Mouse (Mus musculus) lung, postnatal 0 days (tissue): ENCODE measurements around the gene Gpr161. TPM values are rescaled to one million over a fixed set of nuclear protein-coding genes. Genes with fewer than 3 reads are reported as not detected.

Experiments used
- ATAC-seq: fragments of 200-750 bp; cut with Nextera tagmentation; 2 replicates; pipeline ENCODE4 v1.8.0; 2017; ENCODE audit warnings: moderate library complexity
- DNase-seq: peaks from one replicate; pipeline ENCODE4 v3.0.0-alpha.2; 2016; ENCODE audit warnings: low spot score
- H3K27ac ChIP-seq: fragments of 300-500 bp; sonication (generic); 2 replicates; pipeline ENCODE4 v1.5.1; 2014; ENCODE audit warnings: antibody characterized with exemption, mild to moderate bottlenecking, low read length, mixed read lengths
- H3K27me3 ChIP-seq: fragments of 300-500 bp; sonication (generic); replicated peaks from 2 replicates; pipeline ENCODE4 v1.6.1; 2014; ENCODE audit warnings: low read length, mixed read lengths; ENCODE audit not compliant: insufficient read depth
- H3K36me3 ChIP-seq: fragments of 300-500 bp; sonication (generic); 2 replicates; pipeline ENCODE4 v1.6.1; 2014; ENCODE audit warnings: low read length, mixed read lengths; ENCODE audit not compliant: insufficient read depth
- H3K4me1 ChIP-seq: fragments of 300-500 bp; sonication (generic); 2 replicates; pipeline ENCODE4 v1.6.1; 2014; ENCODE audit warnings: antibody characterized with exemption, low read depth, low read length, mixed read lengths; ENCODE audit not compliant: insufficient read depth
- H3K4me2 ChIP-seq: fragments of 300-500 bp; sonication (generic); replicated peaks from 2 replicates; pipeline ENCODE4 v1.6.1; 2014; ENCODE audit warnings: low read depth, mild to moderate bottlenecking, low read length, moderate library complexity, mixed read lengths
- H3K4me3 ChIP-seq: fragments of 300-500 bp; sonication (generic); 2 replicates; pipeline ENCODE4 v1.5.1; 2014; ENCODE audit warnings: low read depth, low read length
- H3K9ac ChIP-seq: fragments of 300-500 bp; sonication (generic); replicated peaks from 2 replicates; pipeline ENCODE4 v1.6.1; 2014; ENCODE audit warnings: low read depth, mild to moderate bottlenecking
- H3K9me3 ChIP-seq: fragments of 300-500 bp; sonication (generic); 2 replicates; pipeline ENCODE4 v1.6.1; 2016; ENCODE audit warnings: low read length, mixed read lengths
- CTCF ChIP-seq: IDR thresholded peaks from 2 replicates; pipeline ENCODE4 v1.5.1; 2016; ENCODE audit warnings: antibody characterized with exemption, mild to moderate bottlenecking
- EP300 ChIP-seq: IDR thresholded peaks from 2 replicates; pipeline ENCODE4 v1.6.1; 2016; ENCODE audit warnings: antibody characterized with exemption, mild to moderate bottlenecking, control low read depth
- WGBS: fragments of 180-500 bp; shearing (Covaris S2); extraction: QIAGEN DNeasy Blood & Tissue Kit; methylation state at CpG from one replicate; pipeline ENCODE4 v1.1.7; 2014; 5-methylcytosine and 5-hydroxymethylcytosine counted together
- polyA plus RNA-seq: library from polyadenylated mRNA; unstranded; fragments of >200 nt; fragmentation: Nextera tagmentation; extraction: Ambion mirVana; gene quantifications from 2 replicates; pipeline ENCODE4 v1.2.1, GENCODE M21; 2015

The Gpr161 gene
- polyA plus RNA-seq, 1 experiment from 2014 or later, result 0.56 TPM

DNA sequence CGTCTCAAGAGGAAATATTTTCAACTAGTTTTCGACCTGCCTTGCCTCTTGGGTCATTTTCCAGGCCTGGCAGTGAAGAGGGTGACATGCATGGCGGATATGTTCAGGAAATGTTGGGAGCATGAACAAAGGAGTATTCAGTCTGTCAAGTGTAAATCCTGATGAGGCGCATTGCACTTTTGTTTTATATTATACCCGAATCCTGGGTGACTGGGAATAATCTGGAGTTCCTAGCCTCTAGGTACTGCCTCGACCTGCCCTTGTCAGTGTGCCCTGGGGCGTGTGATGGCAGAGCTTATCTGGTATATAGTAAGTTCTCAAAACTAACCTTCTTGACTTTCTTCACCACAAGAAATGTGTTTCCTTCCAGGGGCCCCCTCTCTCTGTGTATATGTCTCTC lies 11.5 kb upstream of the Gpr161 start:
- Histone ChIP-seq H3K4me2 (no peak overlapping the region), H3K36me3 (no peaks in the 10 kb centered on the region), H3K27ac (no peak overlapping the region), H3K4me1 (peaks cover 8% of the 10 kb centered on the region; the same call in 1 of the 2 replicates), H3K4me3 (no peak overlapping the region), H3K27me3 (no peaks in the 10 kb centered on the region), H3K9ac (no peak overlapping the region), H3K9me3 (no peaks in the 10 kb centered on the region)
- DNase-seq, result no peak
- no peak for TF ChIP-seq CTCF
- no peak for TF ChIP-seq EP300
- ATAC-seq, result no peak
- 56% methylated on average over 7 of the region's 7 CpGs for WGBS

DNA sequence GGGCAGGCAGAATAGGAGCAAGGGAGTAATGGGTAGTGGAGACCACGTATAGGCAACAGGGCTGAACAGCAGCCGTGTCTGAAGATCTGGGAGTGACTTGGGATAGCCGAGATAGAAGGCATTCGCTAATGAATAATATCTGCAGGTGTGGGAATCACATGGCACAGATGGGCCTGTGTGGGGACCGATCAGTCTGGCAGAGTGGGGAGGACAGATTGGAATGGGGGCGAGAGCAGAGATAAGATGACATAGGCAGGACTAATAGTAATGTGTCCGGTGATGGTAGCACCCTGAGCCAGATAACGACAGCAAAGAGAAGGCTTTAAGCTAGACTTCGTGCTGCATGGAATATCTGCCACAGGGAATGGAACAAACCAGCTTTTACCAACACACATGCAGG lies 7.4 kb upstream of the Gpr161 start:
- Histone ChIP-seq H3K36me3 (no peaks in the 10 kb centered on the region), H3K27me3 (no peaks in the 10 kb centered on the region), H3K9me3 (no peaks in the 10 kb centered on the region), H3K9ac (no peak overlapping the region), H3K4me1 (no peaks in the 10 kb centered on the region), H3K27ac (no peak overlapping the region), H3K4me2 (no peak overlapping the region), H3K4me3 (no peak overlapping the region)
- DNase-seq (no peak), ATAC-seq (no peak)
- WGBS, result 85% methylated on average over 9 of the region's 9 CpGs
- TF ChIP-seq CTCF, result no peak
- TF ChIP-seq EP300, result no peak

DNA sequence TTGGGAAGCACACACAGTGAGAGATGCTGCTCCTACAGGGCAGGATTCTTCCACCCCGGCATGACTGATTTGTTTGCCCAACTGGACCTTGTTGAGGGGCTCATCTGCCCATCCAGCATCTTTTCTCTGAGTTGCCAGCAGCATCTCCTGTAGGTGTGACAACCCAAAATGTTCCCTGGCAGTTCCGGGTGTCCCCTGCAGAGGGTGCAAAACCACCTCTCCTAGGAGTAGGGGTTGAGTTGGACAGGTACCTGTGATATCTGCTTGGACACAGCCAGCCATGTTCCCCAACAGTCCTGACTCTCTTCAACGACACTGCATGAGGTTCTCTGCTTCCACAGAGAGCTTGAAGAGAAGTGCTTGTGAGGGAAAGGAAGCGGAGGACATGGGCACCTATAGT lies 5.8 kb upstream of the Gpr161 start:
- 84% methylated on average over 4 of the region's 4 CpGs for WGBS
- H3K36me3 ChIP-seq, result no peaks in the 10 kb centered on the region
- TF ChIP-seq CTCF (peak; percentile 64), EP300 (no peak)
- H3K27ac ChIP-seq, result no peak overlapping the region
- no peak overlapping the region for H3K9ac ChIP-seq
- DNase-seq (peak; percentile 25), ATAC-seq (no peak)
- no peaks in the 10 kb centered on the region for H3K4me1 ChIP-seq
- H3K4me2 ChIP-seq, result no peak overlapping the region
- H3K9me3 ChIP-seq, result no peaks in the 10 kb centered on the region
- no peak overlapping the region for H3K4me3 ChIP-seq
- no peaks in the 10 kb centered on the region for H3K27me3 ChIP-seq

DNA sequence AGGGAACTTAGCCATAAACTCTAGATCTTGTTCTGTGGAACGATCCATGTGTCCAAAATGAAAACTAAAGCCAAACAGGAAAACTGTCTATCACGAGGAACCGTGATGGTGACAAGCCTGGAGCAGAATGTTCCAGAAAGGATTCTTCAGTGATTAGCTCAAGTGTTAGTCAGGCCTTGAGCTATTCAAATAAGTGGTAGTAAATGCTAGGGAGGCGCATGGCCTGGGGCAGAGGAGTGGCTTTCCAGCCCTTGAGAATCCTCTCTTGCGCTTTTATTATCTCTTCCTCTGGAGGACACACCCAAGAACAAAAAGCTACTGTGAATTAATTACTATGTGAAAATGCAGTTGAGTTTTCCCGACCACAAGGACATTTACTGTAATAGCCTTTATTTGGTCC lies 4.0 kb upstream of the Gpr161 start:
- DNase-seq, result no peak
- Histone ChIP-seq H3K36me3 (no peaks in the 10 kb centered on the region), H3K4me3 (no peak overlapping the region), H3K9me3 (no peaks in the 10 kb centered on the region), H3K27ac (no peak overlapping the region), H3K4me2 (no peak overlapping the region), H3K9ac (no peak overlapping the region), H3K27me3 (no peaks in the 10 kb centered on the region), H3K4me1 (no peaks in the 10 kb centered on the region)
- 76% methylated on average over 6 of the region's 6 CpGs for WGBS
- TF ChIP-seq EP300, result no peak
- no peak for TF ChIP-seq CTCF
- ATAC-seq, result no peak

DNA sequence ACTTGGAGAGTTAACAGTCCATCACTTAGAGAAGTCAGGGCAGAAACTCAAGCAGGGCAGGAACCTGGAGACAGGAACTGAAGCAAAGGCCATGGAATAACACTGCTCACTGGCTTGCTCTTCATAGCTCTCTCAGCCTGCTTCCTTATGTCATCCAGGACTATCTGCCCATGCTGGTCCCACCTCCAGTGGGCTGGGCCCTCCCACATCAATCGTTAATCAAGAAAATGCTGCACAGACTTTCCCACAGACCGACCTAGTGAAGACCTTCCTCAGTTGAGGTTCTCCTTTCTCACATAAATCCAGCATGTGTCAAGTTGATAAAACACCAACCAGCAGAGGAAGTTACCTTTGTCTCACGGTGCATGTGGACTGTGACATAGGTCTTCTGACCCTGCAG lies 5.5 kb downstream of the Gpr161 start:
- no peak overlapping the region for H3K4me3 ChIP-seq
- H3K36me3 ChIP-seq, result no peaks in the 10 kb centered on the region
- no peaks in the 10 kb centered on the region for H3K27me3 ChIP-seq
- H3K9me3 ChIP-seq, result no peaks in the 10 kb centered on the region
- H3K4me2 ChIP-seq, result no peak overlapping the region
- TF ChIP-seq CTCF, result no peak
- TF ChIP-seq EP300, result no peak
- DNase-seq, result no peak
- H3K9ac ChIP-seq, result no peak overlapping the region
- H3K27ac ChIP-seq, result no peak overlapping the region
- WGBS, result 73% methylated on average over 3 of the region's 3 CpGs
- H3K4me1 ChIP-seq, result no peaks in the 10 kb centered on the region; the same call in 1 of the 2 replicates
- ATAC-seq, result no peak

DNA sequence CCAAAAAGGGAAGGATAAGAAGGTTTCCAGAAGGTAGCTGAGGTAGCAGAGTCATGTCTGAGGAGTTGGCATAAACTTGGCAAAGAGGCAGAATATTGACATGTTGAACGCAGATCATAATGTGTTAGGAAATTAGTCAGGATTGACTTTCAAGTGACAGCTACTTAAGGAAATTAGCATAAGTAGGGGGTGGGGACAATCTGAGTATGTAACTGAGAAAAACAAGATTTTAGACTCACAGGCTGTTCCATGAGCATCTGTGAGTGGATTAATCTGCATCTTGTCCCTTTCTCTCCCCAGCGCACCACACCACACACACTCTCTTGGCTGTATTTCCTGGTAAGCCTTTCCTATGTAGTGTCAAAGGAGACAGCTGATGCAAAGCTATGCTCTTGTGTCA lies 6.0 kb downstream of the Gpr161 start:
- DNase-seq, result no peak
- no peaks in the 10 kb centered on the region for H3K36me3 ChIP-seq
- no peak overlapping the region for H3K27ac ChIP-seq
- H3K27me3 ChIP-seq, result no peaks in the 10 kb centered on the region
- H3K4me2 ChIP-seq, result no peak overlapping the region
- WGBS, result 91% methylated on average over 2 of the region's 2 CpGs
- no peak for ATAC-seq
- H3K4me1 ChIP-seq, result no peaks in the 10 kb centered on the region; the same call in 1 of the 2 replicates
- no peak overlapping the region for H3K4me3 ChIP-seq
- H3K9ac ChIP-seq, result no peak overlapping the region
- H3K9me3 ChIP-seq, result no peaks in the 10 kb centered on the region
- TF ChIP-seq EP300 (no peak), CTCF (no peak)
